Mouse (Mus musculus): ENCODE data around the gene Rbbp6.

DNA sequence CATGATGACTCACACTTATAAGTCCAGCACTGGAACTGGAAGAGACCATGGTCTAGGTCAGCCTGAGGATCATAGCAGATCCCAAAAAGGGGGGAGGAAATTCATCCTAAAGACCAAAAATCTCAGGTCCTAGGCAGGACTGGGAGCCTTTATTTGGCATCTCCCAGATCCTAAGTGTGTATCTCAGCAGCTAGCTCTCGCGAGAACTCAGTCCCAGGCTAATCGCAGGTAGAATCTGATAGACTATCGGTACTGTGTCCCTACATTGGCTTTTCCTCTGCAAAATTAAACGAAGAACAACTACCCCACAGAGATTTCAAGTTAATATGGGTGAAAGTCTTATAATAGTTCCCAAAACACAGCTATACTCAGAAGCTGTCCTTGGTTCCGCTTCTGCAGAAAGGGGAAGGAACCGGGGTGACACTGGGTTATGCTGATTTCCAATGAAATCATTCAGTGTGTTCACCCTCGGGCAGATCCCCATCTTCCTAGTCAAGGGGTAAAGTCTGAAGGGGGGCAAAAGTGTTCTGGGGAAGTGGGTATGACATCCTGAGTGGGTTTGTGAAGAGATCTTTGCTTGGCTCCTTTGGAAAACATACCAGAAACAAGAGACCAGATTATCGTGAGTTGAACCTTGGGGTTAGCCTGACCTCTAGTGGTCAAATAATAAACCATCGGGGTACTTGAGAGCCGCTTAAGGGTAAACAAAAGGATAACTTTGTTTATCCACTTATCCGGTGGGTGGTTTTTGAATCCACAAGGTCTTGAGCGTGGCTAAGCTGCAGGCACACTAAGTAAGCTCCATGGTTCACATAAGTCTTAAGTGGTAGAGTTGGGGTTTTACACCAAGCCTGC is 45.5 kb upstream of the Rbbp6 start:
- TF ChIP-seq CTCF (IDR thresholded peaks at IDR 0.05; ENCODE audit: low read depth) (peak; percentile 83), EP300 (optimal IDR thresholded peaks at IDR 0.05) (no peak)
